Mouse (Mus musculus): ENCODE data around the gene Il31ra. TPM values are rescaled to one million over a fixed set of nuclear protein-coding genes. Genes with fewer than 3 reads are reported as not detected.

Gene Il31ra
- polyA plus RNA-seq, 1 experiment from 2014 or later = 0.13 TPM

DNA sequence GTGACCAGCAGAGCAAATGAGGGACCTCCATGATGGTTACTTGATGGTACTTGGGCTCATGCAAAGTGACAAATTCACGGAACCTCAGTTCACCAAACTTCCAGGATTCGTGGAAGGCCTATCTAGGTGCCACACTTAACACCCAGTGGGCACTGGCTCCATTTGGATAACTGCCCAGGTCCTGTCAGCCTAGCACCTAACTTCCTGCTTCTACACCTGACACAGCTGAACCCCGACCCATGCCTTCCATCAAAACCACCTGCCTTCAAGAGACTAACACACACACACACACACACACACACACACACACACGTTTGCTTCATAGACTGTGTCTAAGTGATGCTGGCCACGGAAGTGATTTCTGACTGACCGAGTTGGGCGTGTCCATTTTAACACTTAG, 82.3 kb downstream of the Il31ra start:
- Histone ChIP-seq H3K4me3 (no peak overlapping the region), H3K27me3 (ENCODE audit: insufficient read depth, poor library complexity, severe bottlenecking) (no peaks in the 10 kb centered on the region), H3K36me3 (peaks cover 12% of the 10 kb centered on the region; the same call in 1 of the 2 replicates), H3K27ac (no peak overlapping the region), H3K9me3 (no peaks in the 10 kb centered on the region), H3K4me1 (peaks cover 8% of the 10 kb centered on the region; the same call in 1 of the 2 replicates)
- WGBS = 83% methylated on average over 7 of the region's 7 CpGs
- no peak for DNase-seq (ENCODE audit: low spot score)

DNA sequence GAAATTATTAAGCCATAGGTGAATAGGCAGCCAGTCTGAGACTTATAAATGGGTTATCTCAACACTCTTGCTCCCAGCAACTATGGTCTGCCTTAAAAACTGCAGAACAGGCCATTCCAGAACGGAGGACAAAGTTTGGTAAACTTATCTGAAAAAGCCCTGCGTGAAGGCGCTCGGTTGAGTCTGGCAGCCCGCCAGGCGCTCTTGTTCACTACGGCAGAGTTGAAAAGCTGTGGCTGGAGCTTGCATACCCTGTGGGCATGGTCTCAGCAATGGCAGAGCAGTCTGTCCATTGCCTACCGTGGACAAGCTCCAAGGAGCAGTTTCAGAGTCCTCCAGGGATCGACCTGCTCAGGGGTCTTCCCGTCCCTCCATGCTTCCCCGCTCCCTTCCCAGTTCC, 82.9 kb downstream of the Il31ra start:
- H3K4me1 ChIP-seq = peaks cover 8% of the 10 kb centered on the region; the same call in 1 of the 2 replicates
- H3K9me3 ChIP-seq = no peaks in the 10 kb centered on the region
- peaks cover 17% of the 10 kb centered on the region for H3K36me3 ChIP-seq
- no peak overlapping the region for H3K27ac ChIP-seq
- H3K4me3 ChIP-seq = no peak overlapping the region
- H3K27me3 ChIP-seq (ENCODE audit: insufficient read depth, poor library complexity, severe bottlenecking) = no peaks in the 10 kb centered on the region
- WGBS = 80% methylated on average over 11 of the region's 11 CpGs
- DNase-seq (ENCODE audit: low spot score) = no peak

- Histone ChIP-seq H3K27me3 (ENCODE audit: insufficient read depth, poor library complexity, severe bottlenecking) (no peaks in the 10 kb centered on the region), H3K4me1 (peaks cover 8% of the 10 kb centered on the region; the same call in 1 of the 2 replicates), H3K4me3 (no peak overlapping the region), H3K27ac (no peak overlapping the region), H3K36me3 (peaks cover 23% of the 10 kb centered on the region), H3K9me3 (no peaks in the 10 kb centered on the region)
- WGBS = 92% methylated on average over 19 of the region's 19 CpGs
- DNase-seq (ENCODE audit: low spot score) = no peak
These were observed 83.5 kb downstream of the Il31ra start for GRCm38 (mm10) chr13:112510437-112511212.

GRCm38 (mm10) chr13:112509465-112509864, 84.7 kb downstream of the Il31ra start:
- Histone ChIP-seq H3K27ac (no peak overlapping the region), H3K27me3 (ENCODE audit: insufficient read depth, poor library complexity, severe bottlenecking) (no peaks in the 10 kb centered on the region), H3K36me3 (peaks cover 35% of the 10 kb centered on the region), H3K9me3 (no peaks in the 10 kb centered on the region), H3K4me1 (peaks cover 8% of the 10 kb centered on the region; the same call in 1 of the 2 replicates), H3K4me3 (no peak overlapping the region)
- peak; percentile 82 for DNase-seq (ENCODE audit: low spot score)
- WGBS = 37% methylated on average over 4 of the region's 4 CpGs

- no peaks in the 10 kb centered on the region for H3K9me3 ChIP-seq
- no peak overlapping the region for H3K27ac ChIP-seq
- H3K36me3 ChIP-seq = peaks cover 45% of the 10 kb centered on the region
- WGBS = 86% methylated on average over 5 of the region's 5 CpGs
- no peak for DNase-seq (ENCODE audit: low spot score)
- H3K4me1 ChIP-seq = peaks cover 8% of the 10 kb centered on the region; the same call in 1 of the 2 replicates
- H3K4me3 ChIP-seq = no peak overlapping the region
- no peaks in the 10 kb centered on the region for H3K27me3 ChIP-seq (ENCODE audit: insufficient read depth, poor library complexity, severe bottlenecking)
These were observed 85.7 kb downstream of the Il31ra start for GRCm38 (mm10) chr13:112508487-112508886.

- H3K4me1 ChIP-seq = peaks cover 8% of the 10 kb centered on the region; the same call in 1 of the 2 replicates
- no peak overlapping the region for H3K4me3 ChIP-seq
- no peak for DNase-seq (ENCODE audit: low spot score)
- H3K27ac ChIP-seq = no peak overlapping the region
- peaks cover 53% of the 10 kb centered on the region for H3K36me3 ChIP-seq
- WGBS = 81% methylated on average over 13 of the region's 13 CpGs
- H3K9me3 ChIP-seq = no peaks in the 10 kb centered on the region
- no peaks in the 10 kb centered on the region for H3K27me3 ChIP-seq (ENCODE audit: insufficient read depth, poor library complexity, severe bottlenecking)
These were observed 86.5 kb downstream of the Il31ra start for GRCm38 (mm10) chr13:112507691-112508090.

DNA sequence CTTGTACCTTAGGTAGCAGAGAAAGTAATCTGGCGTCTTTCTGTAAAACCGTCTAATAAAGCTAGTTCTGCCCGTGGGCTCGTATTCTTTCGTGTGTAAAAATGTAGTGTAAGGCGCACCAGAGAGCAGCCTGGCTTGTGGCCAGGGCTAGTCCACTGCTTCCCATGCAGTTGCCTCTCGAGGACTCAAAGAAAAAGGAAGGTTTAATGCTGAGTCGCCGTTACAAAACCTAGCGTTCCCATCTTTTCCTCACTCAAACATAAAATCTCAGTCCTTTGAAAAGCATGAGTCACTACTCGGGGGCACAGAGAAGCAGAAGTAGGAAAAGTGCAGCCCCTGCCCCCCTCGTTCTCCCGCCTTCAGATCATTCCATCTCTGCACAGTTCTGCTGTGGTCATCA, 87.4 kb downstream of the Il31ra start:
- DNase-seq (ENCODE audit: low spot score) = no peak
- Histone ChIP-seq H3K9me3 (no peaks in the 10 kb centered on the region), H3K27ac (no peak overlapping the region), H3K36me3 (peaks cover 59% of the 10 kb centered on the region), H3K4me3 (no peak overlapping the region), H3K27me3 (ENCODE audit: insufficient read depth, poor library complexity, severe bottlenecking) (no peaks in the 10 kb centered on the region), H3K4me1 (peaks cover 8% of the 10 kb centered on the region; the same call in 1 of the 2 replicates)
- WGBS = 91% methylated on average over 13 of the region's 13 CpGs

DNA sequence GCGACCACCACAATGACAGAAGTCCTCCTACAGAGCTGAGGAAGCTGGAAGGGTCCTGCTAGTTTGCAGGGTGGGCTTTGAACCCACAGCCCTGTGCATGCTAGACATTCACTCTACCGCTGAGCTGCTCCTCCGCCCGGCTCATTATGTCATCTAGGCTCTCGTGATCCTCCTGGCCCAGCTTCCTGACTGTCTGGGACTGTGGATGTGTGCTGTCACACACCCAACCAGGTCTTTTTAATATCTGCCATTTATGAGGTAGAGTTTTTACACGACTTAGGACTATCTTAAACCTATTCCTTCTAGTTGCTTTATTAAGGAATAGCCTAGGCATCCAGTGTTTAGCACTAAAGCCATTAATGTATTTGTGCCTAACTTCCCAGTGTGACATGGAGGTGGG, 88.7 kb downstream of the Il31ra start:
- peaks cover 72% of the 10 kb centered on the region for H3K36me3 ChIP-seq
- H3K4me1 ChIP-seq = no peaks in the 10 kb centered on the region
- no peak overlapping the region for H3K4me3 ChIP-seq
- H3K27ac ChIP-seq = no peak overlapping the region
- WGBS = 89% methylated on average over 6 of the region's 6 CpGs
- no peaks in the 10 kb centered on the region for H3K27me3 ChIP-seq (ENCODE audit: insufficient read depth, poor library complexity, severe bottlenecking)
- no peaks in the 10 kb centered on the region for H3K9me3 ChIP-seq
- no peak for DNase-seq (ENCODE audit: low spot score)

GRCm38 (mm10) chr13:112503846-112504245, 90.3 kb downstream of the Il31ra start:
- Histone ChIP-seq H3K9me3 (no peaks in the 10 kb centered on the region), H3K27ac (no peak overlapping the region), H3K4me3 (no peak overlapping the region), H3K36me3 (peaks cover 88% of the 10 kb centered on the region), H3K27me3 (ENCODE audit: insufficient read depth, poor library complexity, severe bottlenecking) (no peaks in the 10 kb centered on the region), H3K4me1 (no peaks in the 10 kb centered on the region)
- 92% methylated on average over 13 of the region's 13 CpGs for whole genome bisulfite sequencing
- no peak for DNase-seq (ENCODE audit: low spot score)

DNA sequence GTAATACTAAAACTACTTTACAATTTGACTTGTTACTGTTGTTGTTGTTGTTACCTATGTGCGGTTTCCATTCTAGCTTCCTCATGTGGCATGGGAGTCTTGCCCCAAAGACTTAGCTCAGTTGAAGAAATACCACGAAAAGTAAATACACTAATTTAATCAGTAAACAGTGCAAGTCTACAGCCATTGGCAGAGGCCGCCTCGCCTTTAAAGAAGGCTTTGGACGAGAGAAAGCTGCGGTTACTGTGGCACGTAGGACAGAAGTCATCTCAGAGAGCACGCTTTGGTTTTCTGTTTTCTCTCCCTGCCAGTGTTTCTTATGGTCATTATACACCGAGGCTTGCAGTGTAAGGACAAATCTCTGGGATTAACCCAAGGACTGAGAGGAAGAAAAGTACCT, 93.7 kb downstream of the Il31ra start:
- H3K9me3 ChIP-seq = no peaks in the 10 kb centered on the region
- H3K27ac ChIP-seq = no peak overlapping the region
- no peaks in the 10 kb centered on the region for H3K4me1 ChIP-seq
- no peaks in the 10 kb centered on the region for H3K27me3 ChIP-seq (ENCODE audit: insufficient read depth, poor library complexity, severe bottlenecking)
- peaks cover 95% of the 10 kb centered on the region for H3K36me3 ChIP-seq
- H3K4me3 ChIP-seq = no peak overlapping the region
- 92% methylated on average over 9 of the region's 9 CpGs for WGBS
- DNase-seq (ENCODE audit: low spot score) = no peak

GRCm38 (mm10) chr13:112500027-112500426, 94.1 kb downstream of the Il31ra start:
- H3K27me3 ChIP-seq (ENCODE audit: insufficient read depth, poor library complexity, severe bottlenecking) = no peaks in the 10 kb centered on the region
- DNase-seq (ENCODE audit: low spot score) = no peak
- H3K36me3 ChIP-seq = peaks cover 95% of the 10 kb centered on the region
- H3K9me3 ChIP-seq = no peaks in the 10 kb centered on the region
- no peaks in the 10 kb centered on the region for H3K4me1 ChIP-seq
- H3K27ac ChIP-seq = no peak overlapping the region
- no peak overlapping the region for H3K4me3 ChIP-seq
- WGBS = 92% methylated on average over 4 of the region's 4 CpGs

DNA sequence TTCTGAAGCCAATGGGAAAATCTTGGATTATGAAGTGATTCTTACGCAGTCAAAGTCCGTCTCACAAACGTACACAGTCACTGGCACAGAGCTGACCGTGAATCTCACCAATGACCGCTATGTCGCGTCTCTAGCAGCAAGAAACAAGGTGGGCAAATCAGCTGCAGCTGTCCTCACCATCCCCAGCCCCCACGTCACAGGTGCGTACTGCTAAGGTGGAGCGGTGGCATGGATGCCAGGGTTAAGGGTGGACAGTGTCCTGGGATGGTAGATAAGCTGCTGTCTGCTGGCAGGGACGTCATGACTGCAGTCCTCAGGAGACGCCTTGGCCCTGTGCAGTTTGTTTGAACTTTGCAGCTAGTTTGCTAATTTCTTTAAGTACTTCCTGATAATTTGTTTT, 99.6 kb downstream of the Il31ra start:
- no peak overlapping the region for H3K4me3 ChIP-seq
- H3K4me1 ChIP-seq = peaks cover 10% of the 10 kb centered on the region; the same call in 1 of the 2 replicates
- DNase-seq (ENCODE audit: low spot score) = peak; percentile 70
- H3K36me3 ChIP-seq = peaks cover 88% of the 10 kb centered on the region
- no peaks in the 10 kb centered on the region for H3K27me3 ChIP-seq (ENCODE audit: insufficient read depth, poor library complexity, severe bottlenecking)
- no peaks in the 10 kb centered on the region for H3K9me3 ChIP-seq
- WGBS = 94% methylated on average over 12 of the region's 12 CpGs
- no peak overlapping the region for H3K27ac ChIP-seq

GRCm38 (mm10) chr13:112492285-112492678, 101.9 kb downstream of the Il31ra start:
- H3K27me3 ChIP-seq (ENCODE audit: insufficient read depth, poor library complexity, severe bottlenecking) = no peaks in the 10 kb centered on the region
- WGBS = 33% methylated on average over 1 of the region's 1 CpGs
- peak; percentile 83 for DNase-seq (ENCODE audit: low spot score)
- 0 out of 2 replicates have a peak overlapping the region, but pooled peaks have one; percentile 56 for H3K27ac ChIP-seq
- H3K4me3 ChIP-seq = no peak overlapping the region
- no peaks in the 10 kb centered on the region for H3K9me3 ChIP-seq
- H3K36me3 ChIP-seq = peaks cover 80% of the 10 kb centered on the region
- H3K4me1 ChIP-seq = peaks cover 10% of the 10 kb centered on the region; the same call in 1 of the 2 replicates

Data from heart, embryonic 10.5 days (tissue).